Mouse (Mus musculus): Measurements from ENCODE around the gene Cep290. TPM values are rescaled to one million over a fixed set of nuclear protein-coding genes. Genes with fewer than 3 reads are reported as not detected.
"Not testable (repeated sequence)": the region's sequence is repeated elsewhere in the genome, so short reads cannot be mapped to it uniquely, and the experiment has no call there.

The Cep290 gene
- polyA plus RNA-seq, 2 experiments: 4.0 to 4.6 TPM

DNA sequence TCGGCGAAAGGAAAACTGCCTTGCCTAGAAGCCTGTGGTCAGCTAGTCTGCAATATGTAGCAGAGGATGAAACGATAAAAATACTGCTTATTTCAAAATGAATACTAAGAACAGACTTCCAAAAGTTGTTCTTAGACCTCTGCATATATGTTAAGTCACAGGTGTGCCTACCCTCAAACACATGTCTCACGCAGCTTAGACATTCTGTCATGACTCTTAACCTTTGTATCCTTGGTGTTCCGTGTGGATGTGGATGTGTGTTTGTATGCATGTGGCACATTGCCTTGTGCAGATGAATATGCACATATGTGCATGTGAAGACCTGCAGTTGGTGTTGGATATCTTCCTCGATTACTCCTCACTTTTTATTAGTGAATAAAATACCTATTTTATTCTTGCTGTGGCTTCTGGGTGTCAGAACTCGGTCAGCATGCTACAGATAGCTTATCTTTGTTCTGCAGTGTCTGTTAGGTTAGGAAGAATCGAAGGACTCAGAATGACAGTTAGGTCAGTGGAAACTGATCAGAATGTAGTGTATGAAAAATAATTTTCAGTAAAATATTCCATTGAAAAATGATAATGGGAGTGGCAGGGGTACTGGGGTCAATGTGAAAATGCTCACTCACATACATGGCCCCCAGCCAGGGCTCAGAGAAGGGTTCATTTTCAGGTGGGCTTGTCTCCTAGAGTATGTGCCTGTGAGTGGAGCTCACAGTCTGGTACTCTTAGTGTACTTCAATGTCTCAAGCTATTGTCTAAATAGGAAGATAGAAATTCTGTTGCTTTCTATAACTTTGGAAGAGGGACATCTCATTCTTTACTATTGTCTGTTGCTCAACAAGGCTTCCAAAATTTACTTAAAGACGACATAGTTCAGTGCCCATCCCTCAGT is 37.4 kb downstream of the Cep290 start:
- no peak for ATAC-seq (ENCODE audit: low FRiP score, low read depth)
- WGBS: 92% methylated on average over 9 of the region's 9 CpGs

DNA sequence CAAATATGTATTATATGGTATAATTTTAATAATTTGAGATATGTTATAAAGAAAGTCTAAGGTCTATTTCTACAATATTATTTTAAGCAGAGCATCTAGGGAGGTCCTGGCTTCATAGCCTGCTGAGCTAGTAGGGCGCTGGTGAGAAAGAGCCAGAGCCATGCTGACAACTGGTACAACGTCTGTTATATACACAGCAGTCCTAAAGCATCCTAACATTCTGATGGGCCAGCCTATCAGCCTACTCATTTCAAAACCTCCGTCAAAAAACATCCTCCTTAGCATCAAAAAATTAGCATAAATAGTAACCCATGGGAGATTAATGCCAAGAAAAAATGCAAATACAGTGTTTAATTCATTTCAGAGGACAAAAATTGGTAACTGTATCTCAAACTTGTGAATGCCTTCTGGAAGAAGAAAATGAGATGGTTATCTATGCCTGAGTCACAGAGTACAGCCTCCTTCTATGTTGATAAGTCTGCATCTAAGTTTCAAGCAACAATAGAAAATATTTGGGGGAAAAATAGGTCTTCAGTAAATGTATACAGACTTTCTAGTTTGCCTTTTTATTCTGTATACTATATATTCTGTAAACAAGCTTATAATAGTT is 69.3 kb downstream of the Cep290 start:
- 83% methylated on average over 3 of the region's 3 CpGs for WGBS

More for the DNA sequence above, 37.4 kb downstream of the Cep290 start:
- Histone ChIP-seq H3K9me3 (ENCODE audit: control insufficient read depth, low read length) (no peaks in the 10 kb centered on the region), H3K27ac (replicated peaks; ENCODE audit: low read depth, low read length) (no peak overlapping the region), H3K36me3 (ENCODE audit: control insufficient read depth, insufficient read depth, low read length) (peaks cover 7% of the 10 kb centered on the region; the same call in 1 of the 2 replicates), H3K4me3 (replicated peaks; ENCODE audit: low read length) (no peak overlapping the region), H3K4me2 (replicated peaks; ENCODE audit: low read depth, low read length, severe bottlenecking) (no peak overlapping the region), H3K4me1 (ENCODE audit: control insufficient read depth, insufficient read depth, low read length) (no peaks in the 10 kb centered on the region), H3K27me3 (ENCODE audit: control insufficient read depth, insufficient read depth, low read length) (no peaks in the 10 kb centered on the region), H3K9ac (ENCODE audit: low read depth, low read length, severe bottlenecking) (no peak overlapping the region)
- TF ChIP-seq POLR2A (IDR thresholded peaks at IDR 0.05; ENCODE audit: borderline replicate concordance, extremely low read depth, insufficient read depth, insufficient read length): no peak
- DNase-seq (ENCODE audit: low spot score): no peak

DNA sequence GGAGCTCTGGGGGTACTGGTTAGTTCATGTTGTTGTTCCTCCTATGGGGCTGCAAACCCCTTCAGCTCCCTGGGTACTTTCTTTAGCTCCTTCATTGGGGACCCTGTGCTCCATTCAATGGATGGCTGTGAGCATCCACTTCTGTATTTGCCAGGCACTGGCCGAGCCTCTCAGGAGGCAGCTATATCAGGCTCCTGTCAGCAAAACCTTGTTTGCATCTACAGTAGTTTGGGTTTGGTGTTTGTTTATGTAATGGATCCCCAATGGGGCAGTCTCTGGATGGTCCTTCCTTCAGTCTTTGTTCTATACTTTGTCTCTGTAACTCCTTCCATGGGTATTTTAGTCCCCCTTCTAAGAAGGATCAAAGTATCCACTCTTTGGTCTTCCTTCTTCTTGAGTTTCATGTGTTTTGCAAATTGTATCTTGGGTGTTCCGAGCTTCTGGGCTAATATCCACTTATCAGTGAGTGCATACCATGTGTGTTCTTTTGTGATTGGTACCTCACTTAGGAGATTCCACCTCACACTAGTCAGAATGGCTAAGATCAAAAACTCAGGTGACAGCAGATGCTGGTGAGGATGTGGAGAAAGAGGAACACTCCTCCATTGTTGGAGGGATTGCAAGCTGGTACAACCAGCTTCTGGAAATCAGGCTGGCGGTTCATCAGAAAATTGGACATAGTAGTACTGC is 73.0 kb downstream of the Cep290 start:
- not testable (repeated sequence) for H3K27ac ChIP-seq (replicated peaks; ENCODE audit: low read depth, low read length); H3K27me3 ChIP-seq (ENCODE audit: control insufficient read depth, insufficient read depth, low read length); H3K4me1 ChIP-seq (ENCODE audit: control insufficient read depth, insufficient read depth, low read length); DNase-seq (ENCODE audit: low spot score); H3K9ac ChIP-seq (ENCODE audit: low read depth, low read length, severe bottlenecking); H3K4me3 ChIP-seq (replicated peaks; ENCODE audit: low read length); ATAC-seq (ENCODE audit: low FRiP score, low read depth); H3K9me3 ChIP-seq (ENCODE audit: control insufficient read depth, low read length); H3K4me2 ChIP-seq (replicated peaks; ENCODE audit: low read depth, low read length, severe bottlenecking)
- peaks cover 21% of the 10 kb centered on the region for H3K36me3 ChIP-seq (ENCODE audit: control insufficient read depth, insufficient read depth, low read length)
- 93% methylated on average over 3 of the region's 3 CpGs for WGBS

More for the DNA sequence above, 69.3 kb downstream of the Cep290 start:
- Histone ChIP-seq H3K4me1 (ENCODE audit: control insufficient read depth, insufficient read depth, low read length) (no peaks in the 10 kb centered on the region), H3K4me2 (replicated peaks; ENCODE audit: low read depth, low read length, severe bottlenecking) (no peak overlapping the region), H3K27ac (replicated peaks; ENCODE audit: low read depth, low read length) (no peak overlapping the region), H3K36me3 (ENCODE audit: control insufficient read depth, insufficient read depth, low read length) (peaks cover 7% of the 10 kb centered on the region; the same call in 1 of the 2 replicates), H3K27me3 (ENCODE audit: control insufficient read depth, insufficient read depth, low read length) (no peaks in the 10 kb centered on the region), H3K9ac (ENCODE audit: low read depth, low read length, severe bottlenecking) (no peak overlapping the region), H3K4me3 (replicated peaks; ENCODE audit: low read length) (no peak overlapping the region), H3K9me3 (ENCODE audit: control insufficient read depth, low read length) (no peaks in the 10 kb centered on the region)
- no peak for DNase-seq (ENCODE audit: low spot score)
- no peak for ATAC-seq (ENCODE audit: low FRiP score, low read depth)
- no peak for TF ChIP-seq POLR2A (IDR thresholded peaks at IDR 0.05; ENCODE audit: borderline replicate concordance, extremely low read depth, insufficient read depth, insufficient read length)

DNA sequence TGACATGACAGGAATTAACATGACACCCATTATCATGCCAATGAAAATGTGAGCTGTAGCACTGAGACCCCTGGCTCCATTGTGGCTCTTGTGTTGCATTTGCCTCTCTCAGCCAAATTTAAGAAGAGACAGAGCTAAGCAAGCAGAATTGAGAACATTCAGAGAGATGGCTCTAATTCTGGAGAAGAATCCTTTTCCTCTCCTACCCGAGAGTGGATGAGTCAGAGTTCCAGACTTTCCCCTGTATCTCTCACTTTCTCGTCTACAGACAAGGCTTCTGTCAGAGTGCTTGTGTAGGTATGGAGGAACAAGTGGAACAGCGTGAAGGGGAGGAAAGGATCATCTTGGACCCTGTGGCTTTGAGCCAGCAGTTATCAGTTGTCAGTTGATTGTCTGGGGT is 76.8 kb downstream of the Cep290 start:
- Histone ChIP-seq H3K27me3 (ENCODE audit: control insufficient read depth, insufficient read depth, low read length) (no peaks in the 10 kb centered on the region), H3K27ac (replicated peaks; ENCODE audit: low read depth, low read length) (no peak overlapping the region), H3K4me2 (replicated peaks; ENCODE audit: low read depth, low read length, severe bottlenecking) (no peak overlapping the region), H3K4me3 (replicated peaks; ENCODE audit: low read length) (no peak overlapping the region), H3K36me3 (ENCODE audit: control insufficient read depth, insufficient read depth, low read length) (peaks cover 22% of the 10 kb centered on the region), H3K9me3 (ENCODE audit: control insufficient read depth, low read length) (no peaks in the 10 kb centered on the region), H3K4me1 (ENCODE audit: control insufficient read depth, insufficient read depth, low read length) (no peaks in the 10 kb centered on the region), H3K9ac (ENCODE audit: low read depth, low read length, severe bottlenecking) (no peak overlapping the region)
- ATAC-seq (ENCODE audit: low FRiP score, low read depth): no peak
- 81% methylated on average over 3 of the region's 3 CpGs for whole genome bisulfite sequencing
- TF ChIP-seq POLR2A (IDR thresholded peaks at IDR 0.05; ENCODE audit: borderline replicate concordance, extremely low read depth, insufficient read depth, insufficient read length): no peak
- no peak for DNase-seq (ENCODE audit: low spot score)

DNA sequence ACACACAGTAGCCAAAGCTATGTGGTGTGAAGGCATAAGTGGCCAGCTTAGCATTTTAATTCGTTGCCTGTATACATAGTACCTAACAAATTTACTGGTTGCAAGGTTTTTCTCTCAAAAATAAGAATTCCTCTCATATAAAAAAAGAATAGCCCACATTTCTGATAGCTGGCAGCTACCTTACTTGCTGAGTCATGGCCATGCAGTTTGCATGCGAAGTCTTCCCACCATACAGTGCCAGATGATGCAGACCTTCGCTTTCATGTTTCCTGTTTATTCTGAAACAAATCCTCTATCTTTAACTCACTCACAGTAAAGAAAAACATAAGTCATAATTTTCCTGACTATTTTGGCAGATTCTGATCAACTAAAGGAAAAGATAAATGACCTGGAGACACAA is 84.3 kb downstream of the Cep290 start:
- Histone ChIP-seq H3K4me1 (ENCODE audit: control insufficient read depth, insufficient read depth, low read length) (no peaks in the 10 kb centered on the region), H3K4me3 (replicated peaks; ENCODE audit: low read length) (no peak overlapping the region), H3K27me3 (ENCODE audit: control insufficient read depth, insufficient read depth, low read length) (no peaks in the 10 kb centered on the region), H3K9ac (ENCODE audit: low read depth, low read length, severe bottlenecking) (no peak overlapping the region), H3K27ac (replicated peaks; ENCODE audit: low read depth, low read length) (no peak overlapping the region), H3K36me3 (ENCODE audit: control insufficient read depth, insufficient read depth, low read length) (peaks cover 23% of the 10 kb centered on the region), H3K9me3 (ENCODE audit: control insufficient read depth, low read length) (no peaks in the 10 kb centered on the region), H3K4me2 (replicated peaks; ENCODE audit: low read depth, low read length, severe bottlenecking) (no peak overlapping the region)
- no peak for DNase-seq (ENCODE audit: low spot score)
- ATAC-seq (ENCODE audit: low FRiP score, low read depth): no peak
- no peak for TF ChIP-seq POLR2A (IDR thresholded peaks at IDR 0.05; ENCODE audit: borderline replicate concordance, extremely low read depth, insufficient read depth, insufficient read length)
- 90% methylated on average over 3 of the region's 3 CpGs for WGBS
